Mouse (Mus musculus): ENCODE data around the gene Plekha3. TPM values are rescaled to one million over a fixed set of nuclear protein-coding genes. Genes with fewer than 3 reads are reported as not detected.

Gene Plekha3
- polyA plus RNA-seq, 1 experiment: 9.2 TPM

- no peak for TF ChIP-seq CTCF (IDR thresholded peaks at IDR 0.05; ENCODE audit: extremely low read depth, insufficient read length, insufficient replicate concordance, low read depth, low read length)
- no peak for TF ChIP-seq POLR2A (IDR thresholded peaks at IDR 0.05; ENCODE audit: low read depth, low read length)
- H3K36me3 ChIP-seq (ENCODE audit: control insufficient read depth, insufficient read depth, low read length): peaks cover 5% of the 10 kb centered on the region
- WGBS: 9% methylated on average over 4 of the region's 4 CpGs
- H3K27ac ChIP-seq (ENCODE audit: insufficient read depth, low read depth, low read length): no peak overlapping the region
- peaks cover 14% of the 10 kb centered on the region; the same call in 1 of the 2 replicates for H3K4me1 ChIP-seq (ENCODE audit: control insufficient read depth, insufficient read depth, insufficient read length, low read length)
- H3K4me3 ChIP-seq (ENCODE audit: low read depth, low read length): no peak overlapping the region
- H3K27me3 ChIP-seq (ENCODE audit: control insufficient read depth, insufficient read depth, low read length): no peaks in the 10 kb centered on the region
Observed at GRCm38 (mm10) chr2:76675949-76676348, 868 bp downstream of the Plekha3 start.

DNA sequence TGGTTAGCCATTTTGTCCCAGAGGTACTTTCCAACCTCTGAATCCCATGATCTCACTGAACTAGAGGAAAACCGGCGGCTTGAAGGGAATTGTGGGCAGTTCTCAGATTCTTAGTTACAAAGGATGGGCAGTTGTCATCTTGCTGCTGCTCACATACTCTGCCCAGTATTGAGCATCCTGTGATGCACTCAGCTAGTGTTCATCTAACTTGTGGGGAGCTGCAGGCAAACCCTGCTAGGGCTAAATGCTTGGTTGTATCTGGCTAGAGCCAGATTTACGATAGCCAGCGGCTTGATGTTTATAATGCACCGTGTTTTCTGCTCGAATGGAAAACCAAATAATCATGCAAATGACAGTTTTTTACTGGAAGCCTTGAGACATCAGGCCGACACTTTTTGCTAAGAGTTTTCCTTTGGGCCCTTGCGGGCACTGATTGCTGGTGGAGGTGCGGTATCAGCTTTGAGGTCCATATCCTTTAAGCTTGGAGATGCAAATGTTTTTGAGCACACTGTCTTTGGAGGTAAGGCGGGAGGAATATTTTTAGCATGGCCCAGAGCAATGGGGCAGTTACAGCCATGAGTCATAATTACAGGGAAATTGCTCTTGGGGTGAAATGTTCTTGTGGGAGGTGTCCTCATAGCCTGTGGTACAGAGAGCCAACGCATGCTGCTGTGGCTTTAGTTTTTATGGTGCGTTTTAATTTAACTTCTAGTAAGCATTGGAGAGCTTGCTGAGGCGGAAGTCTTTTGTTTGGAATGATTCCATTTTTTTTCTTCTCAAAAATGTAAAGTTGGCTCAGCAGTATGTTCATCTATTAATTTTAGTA is 1.5 kb downstream of the Plekha3 start:
- TF ChIP-seq CTCF (IDR thresholded peaks at IDR 0.05; ENCODE audit: extremely low read depth, insufficient read length, insufficient replicate concordance, low read depth, low read length) (no peak), POLR2A (IDR thresholded peaks at IDR 0.05; ENCODE audit: low read depth, low read length) (no peak)
- Histone ChIP-seq H3K27me3 (ENCODE audit: control insufficient read depth, insufficient read depth, low read length) (no peaks in the 10 kb centered on the region), H3K36me3 (ENCODE audit: control insufficient read depth, insufficient read depth, low read length) (peaks cover 6% of the 10 kb centered on the region), H3K4me3 (ENCODE audit: low read depth, low read length) (0 out of 2 replicates have a peak overlapping the region, but pooled peaks have one; percentile 14), H3K27ac (ENCODE audit: insufficient read depth, low read depth, low read length) (no peak overlapping the region), H3K4me1 (ENCODE audit: control insufficient read depth, insufficient read depth, insufficient read length, low read length) (peaks cover 14% of the 10 kb centered on the region; the same call in 1 of the 2 replicates)
- 33% methylated on average over 13 of the region's 13 CpGs for WGBS

GRCm38 (mm10) chr2:76682301-76682700 is 7.2 kb downstream of the Plekha3 start:
- H3K36me3 ChIP-seq (ENCODE audit: control insufficient read depth, insufficient read depth, low read length): peaks cover 42% of the 10 kb centered on the region

DNA sequence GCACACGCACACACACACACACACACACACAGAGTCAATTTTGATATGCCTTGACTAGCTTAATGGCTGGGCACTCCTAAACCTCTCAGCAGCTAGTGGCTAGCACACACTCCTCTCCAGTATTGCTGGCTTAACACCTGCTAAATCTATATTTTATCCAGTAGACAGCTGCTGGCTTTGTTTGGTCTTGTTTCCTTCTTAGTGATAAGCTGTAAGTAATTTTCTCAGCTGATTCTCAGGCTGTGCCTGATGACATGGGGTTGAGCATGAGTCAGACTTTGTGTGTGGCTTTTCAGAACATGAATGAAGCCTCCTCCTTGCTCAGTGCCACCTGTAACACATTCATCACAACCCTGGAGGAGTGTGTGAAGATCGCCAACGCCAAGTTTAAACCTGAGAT is 11.9 kb downstream of the Plekha3 start:
- no peak overlapping the region for H3K27ac ChIP-seq (ENCODE audit: insufficient read depth, low read depth, low read length)
- no peak for TF ChIP-seq CTCF (IDR thresholded peaks at IDR 0.05; ENCODE audit: extremely low read depth, insufficient read length, insufficient replicate concordance, low read depth, low read length)
- no peak for TF ChIP-seq POLR2A (IDR thresholded peaks at IDR 0.05; ENCODE audit: low read depth, low read length)
- 96% methylated on average over 3 of the region's 3 CpGs for WGBS
- H3K36me3 ChIP-seq (ENCODE audit: control insufficient read depth, insufficient read depth, low read length): peaks cover 53% of the 10 kb centered on the region
- H3K4me1 ChIP-seq (ENCODE audit: control insufficient read depth, insufficient read depth, insufficient read length, low read length): no peaks in the 10 kb centered on the region; the same call in 1 of the 2 replicates
- no peaks in the 10 kb centered on the region for H3K27me3 ChIP-seq (ENCODE audit: control insufficient read depth, insufficient read depth, low read length)
- H3K4me3 ChIP-seq (ENCODE audit: low read depth, low read length): no peak overlapping the region

More at GRCm38 (mm10) chr2:76682301-76682700, 7.2 kb downstream of the Plekha3 start:
- 86% methylated on average over 8 of the region's 8 CpGs for WGBS
- H3K4me3 ChIP-seq (ENCODE audit: low read depth, low read length): no peak overlapping the region
- TF ChIP-seq POLR2A (IDR thresholded peaks at IDR 0.05; ENCODE audit: low read depth, low read length) (no peak), CTCF (IDR thresholded peaks at IDR 0.05; ENCODE audit: extremely low read depth, insufficient read length, insufficient replicate concordance, low read depth, low read length) (no peak)
- H3K27ac ChIP-seq (ENCODE audit: insufficient read depth, low read depth, low read length): no peak overlapping the region
- no peaks in the 10 kb centered on the region for H3K27me3 ChIP-seq (ENCODE audit: control insufficient read depth, insufficient read depth, low read length)
- H3K4me1 ChIP-seq (ENCODE audit: control insufficient read depth, insufficient read depth, insufficient read length, low read length): no peaks in the 10 kb centered on the region

GRCm38 (mm10) chr2:76687608-76688007 is 12.5 kb downstream of the Plekha3 start:
- no peak for TF ChIP-seq POLR2A (IDR thresholded peaks at IDR 0.05; ENCODE audit: low read depth, low read length)
- TF ChIP-seq CTCF (IDR thresholded peaks at IDR 0.05; ENCODE audit: extremely low read depth, insufficient read length, insufficient replicate concordance, low read depth, low read length): no peak
- Histone ChIP-seq H3K4me1 (ENCODE audit: control insufficient read depth, insufficient read depth, insufficient read length, low read length) (no peaks in the 10 kb centered on the region; the same call in 1 of the 2 replicates), H3K36me3 (ENCODE audit: control insufficient read depth, insufficient read depth, low read length) (peaks cover 52% of the 10 kb centered on the region), H3K4me3 (ENCODE audit: low read depth, low read length) (no peak overlapping the region), H3K27me3 (ENCODE audit: control insufficient read depth, insufficient read depth, low read length) (no peaks in the 10 kb centered on the region), H3K27ac (ENCODE audit: insufficient read depth, low read depth, low read length) (no peak overlapping the region)
- 58% methylated on average over 3 of the region's 3 CpGs for WGBS

DNA sequence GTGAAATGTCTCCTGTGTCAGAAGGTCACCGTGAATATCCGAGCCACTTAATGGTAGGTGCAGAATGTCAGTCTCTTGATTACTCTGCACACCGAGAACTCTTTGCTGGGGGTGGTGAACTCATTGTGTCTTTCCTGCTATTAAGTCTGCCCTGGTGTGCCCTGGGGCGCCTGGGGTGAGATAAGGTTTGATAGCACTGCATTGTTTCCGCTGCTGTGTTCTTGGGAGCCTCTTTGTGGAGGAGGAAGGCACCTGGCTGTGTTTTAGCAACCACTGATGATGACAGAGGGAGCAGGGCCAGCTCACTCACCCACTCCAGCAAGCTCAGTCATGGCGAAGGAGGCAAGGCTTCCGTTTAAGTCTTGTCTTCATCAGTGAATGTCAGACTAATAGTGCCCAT is 13.1 kb downstream of the Plekha3 start:
- Histone ChIP-seq H3K4me1 (ENCODE audit: control insufficient read depth, insufficient read depth, insufficient read length, low read length) (no peaks in the 10 kb centered on the region; the same call in 1 of the 2 replicates), H3K27me3 (ENCODE audit: control insufficient read depth, insufficient read depth, low read length) (no peaks in the 10 kb centered on the region), H3K36me3 (ENCODE audit: control insufficient read depth, insufficient read depth, low read length) (peaks cover 51% of the 10 kb centered on the region), H3K27ac (ENCODE audit: insufficient read depth, low read depth, low read length) (no peak overlapping the region), H3K4me3 (ENCODE audit: low read depth, low read length) (no peak overlapping the region)
- 28% methylated on average over 7 of the region's 7 CpGs for WGBS
- no peak for TF ChIP-seq CTCF (IDR thresholded peaks at IDR 0.05; ENCODE audit: extremely low read depth, insufficient read length, insufficient replicate concordance, low read depth, low read length)
- TF ChIP-seq POLR2A (IDR thresholded peaks at IDR 0.05; ENCODE audit: low read depth, low read length): no peak

GRCm38 (mm10) chr2:76690436-76691204 is 15.5 kb downstream of the Plekha3 start:
- H3K4me1 ChIP-seq (ENCODE audit: control insufficient read depth, insufficient read depth, insufficient read length, low read length): no peaks in the 10 kb centered on the region; the same call in 1 of the 2 replicates
- peaks cover 60% of the 10 kb centered on the region for H3K36me3 ChIP-seq (ENCODE audit: control insufficient read depth, insufficient read depth, low read length)
- H3K27ac ChIP-seq (ENCODE audit: insufficient read depth, low read depth, low read length): no peak overlapping the region
- H3K4me3 ChIP-seq (ENCODE audit: low read depth, low read length): no peak overlapping the region
- 76% methylated on average over 12 of the region's 12 CpGs for WGBS
- TF ChIP-seq POLR2A (IDR thresholded peaks at IDR 0.05; ENCODE audit: low read depth, low read length): no peak
- TF ChIP-seq CTCF (IDR thresholded peaks at IDR 0.05; ENCODE audit: extremely low read depth, insufficient read length, insufficient replicate concordance, low read depth, low read length): no peak
- no peaks in the 10 kb centered on the region for H3K27me3 ChIP-seq (ENCODE audit: control insufficient read depth, insufficient read depth, low read length)

Data from small intestine, adult 2 months (tissue).